Mouse (Mus musculus): Measurements from ENCODE around the gene Hoxb1.
A peak's percentile ranks its signal among the peaks of the same experiment; 100 is the strongest.

Hoxb1 gene

DNA sequence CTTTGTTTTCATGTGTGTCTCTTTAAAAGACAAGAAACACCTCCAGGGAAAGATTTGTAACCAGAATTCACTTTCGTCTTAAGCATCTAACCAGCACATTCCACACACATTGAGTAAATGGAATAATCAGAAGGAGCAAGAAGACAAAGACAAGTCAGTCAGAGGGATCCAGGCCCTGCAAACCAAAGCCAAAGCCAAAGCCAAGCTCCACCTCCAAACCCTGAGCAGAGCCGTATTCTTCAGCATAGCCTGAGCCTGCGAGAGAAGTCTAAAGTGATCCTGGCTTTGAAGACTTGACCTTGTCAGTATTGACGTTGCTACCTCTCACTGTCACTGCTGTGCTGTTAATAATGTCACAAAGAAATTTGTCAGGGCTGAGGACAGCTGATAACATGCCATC lies 40.0 kb downstream of the Hoxb1 start:
- DNase-seq, result no peak

DNA sequence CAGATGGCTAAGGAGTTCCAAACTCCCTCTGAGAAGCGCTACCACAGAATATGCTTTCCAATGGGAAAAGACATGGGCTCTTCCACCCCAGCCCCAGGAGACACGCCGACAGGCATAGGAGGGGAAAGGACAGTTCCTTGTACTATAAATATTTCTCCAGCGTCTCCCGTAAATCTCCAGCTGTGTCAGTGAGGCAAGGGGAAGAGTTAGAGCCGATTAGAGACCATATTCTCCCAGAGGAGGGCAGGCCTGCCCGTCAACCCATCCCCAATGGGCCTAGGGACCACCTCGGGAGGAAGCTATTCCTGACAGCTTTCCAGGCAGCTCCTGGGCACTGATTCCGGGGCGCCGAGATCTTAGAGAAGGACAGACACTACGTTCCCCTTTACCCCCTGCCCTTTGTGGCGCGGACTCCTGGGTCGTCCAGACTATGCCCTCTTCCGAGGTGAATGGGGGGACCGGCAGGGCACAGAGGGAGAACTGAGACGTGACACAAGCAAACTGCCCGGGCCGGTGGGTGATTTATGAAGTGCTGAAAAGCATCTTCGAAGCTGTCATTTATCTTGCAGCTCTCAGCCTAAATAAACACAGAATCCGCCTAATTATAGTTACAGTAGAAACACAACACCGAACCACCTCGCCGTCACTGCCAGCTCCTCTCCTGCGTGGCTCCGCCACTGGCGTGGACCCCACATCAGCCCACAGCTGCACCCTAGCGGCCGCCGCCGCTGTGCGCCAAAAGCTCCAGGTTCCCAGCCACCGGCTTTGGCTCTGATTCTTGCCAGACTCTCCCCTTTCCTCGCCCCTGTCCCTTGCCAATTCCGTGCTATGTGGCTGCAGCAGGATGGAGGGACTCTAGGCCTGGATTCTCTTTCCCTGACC lies 41.9 kb downstream of the Hoxb1 start:
- DNase-seq, result no peak

DNA sequence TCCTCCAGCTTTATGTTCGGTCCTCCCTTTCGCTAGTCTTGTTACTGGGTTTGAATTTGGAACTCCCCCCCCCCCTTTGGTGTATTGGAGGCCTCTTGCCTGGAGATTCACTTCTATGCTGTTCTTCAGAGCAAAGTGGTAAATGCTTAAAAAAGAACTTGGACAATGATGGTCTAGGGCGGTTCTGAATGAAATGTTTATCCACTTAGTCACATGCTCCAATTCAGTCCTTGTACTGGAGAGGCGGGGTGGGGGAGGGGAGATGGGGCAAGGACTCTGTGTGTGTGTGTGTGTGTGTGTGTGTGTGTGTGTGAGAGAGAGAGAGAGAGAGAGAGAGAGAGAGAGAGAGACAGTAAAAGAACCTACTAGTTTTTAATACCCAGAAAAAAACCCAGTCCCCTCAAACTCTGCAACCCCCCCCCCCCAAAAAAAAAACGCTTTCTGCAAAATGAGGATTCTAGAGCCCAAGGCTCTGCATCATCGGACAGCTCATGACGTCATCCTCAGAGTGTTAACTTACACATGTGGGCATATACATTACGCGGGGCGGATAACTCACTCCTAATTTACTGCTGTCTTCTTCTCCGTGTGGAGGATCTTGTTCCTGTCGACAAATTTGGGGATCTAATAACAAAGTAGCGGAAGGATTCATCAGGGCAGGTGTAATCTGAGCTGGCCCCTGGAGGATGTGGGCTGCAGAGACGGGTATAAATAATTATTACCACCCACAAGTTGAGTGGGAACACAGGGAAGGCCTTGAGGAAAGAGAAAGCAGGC lies 42.9 kb downstream of the Hoxb1 start:
- DNase-seq, result no peak

GRCm38 (mm10) chr11:96411019-96411418 lies 45.5 kb downstream of the Hoxb1 start:
- no peak for DNase-seq

- no peak for DNase-seq
Measured at GRCm38 (mm10) chr11:96411934-96412333, 46.4 kb downstream of the Hoxb1 start.

GRCm38 (mm10) chr11:96412941-96413491 lies 47.5 kb downstream of the Hoxb1 start:
- no peak for DNase-seq

- DNase-seq, result peak in 1 of 2 experiments; percentile 1
Measured at GRCm38 (mm10) chr11:96413527-96413926, 48.0 kb downstream of the Hoxb1 start.

- no peak for DNase-seq
Measured at GRCm38 (mm10) chr11:96414002-96414401, 48.5 kb downstream of the Hoxb1 start.
